Mouse (Mus musculus) kidney, postnatal 0 days (tissue): Measurements from ENCODE around the gene Ldah. TPM values are rescaled to one million over a fixed set of nuclear protein-coding genes. Genes with fewer than 3 reads are reported as not detected.
A peak's percentile ranks its signal among the peaks of the same experiment; 100 is the strongest.

Source experiments
- ATAC-seq: fragments of 200-750 bp; cut with Nextera tagmentation; replicated peaks from 2 replicates; pipeline ENCODE4 v1.8.0; 2017; ENCODE audit warnings: low read depth, moderate number of reproducible peaks, moderate TSS enrichment, moderate library complexity; ENCODE audit not compliant: low FRiP score
- DNase-seq: peaks from one replicate; pipeline ENCODE4 v3.0.0-alpha.2; 2016; ENCODE audit warnings: low spot score
- H3K27ac ChIP-seq: fragments of 300-500 bp; sonication (generic); 2 replicates; pipeline ENCODE4 v1.5.1; 2014; ENCODE audit warnings: mild to moderate bottlenecking
- H3K27me3 ChIP-seq: fragments of 300-500 bp; sonication (generic); 2 replicates; pipeline ENCODE4 v1.6.1; 2014; ENCODE audit warnings: low read length, mixed read lengths; ENCODE audit not compliant: insufficient read depth
- H3K36me3 ChIP-seq: fragments of 300-500 bp; sonication (generic); 2 replicates; pipeline ENCODE4 v1.6.1; 2014; ENCODE audit warnings: low read length, mixed read lengths; ENCODE audit not compliant: insufficient read depth
- H3K4me1 ChIP-seq: fragments of 300-500 bp; sonication (generic); replicated peaks from 2 replicates; pipeline ENCODE4 v1.6.1; 2014; ENCODE audit warnings: antibody characterized with exemption, low read length, mixed read lengths; ENCODE audit not compliant: insufficient read depth
- H3K4me2 ChIP-seq: fragments of 300-500 bp; sonication (generic); 2 replicates; pipeline ENCODE4 v1.6.1; 2014; ENCODE audit warnings: mild to moderate bottlenecking, low read length, moderate library complexity, mixed read lengths
- H3K4me3 ChIP-seq: fragments of 300-500 bp; sonication (generic); replicated peaks from 2 replicates; pipeline ENCODE4 v1.5.1; 2014; ENCODE audit warnings: low read depth, low read length
- H3K9ac ChIP-seq: fragments of 300-500 bp; sonication (generic); 2 replicates; pipeline ENCODE4 v1.6.1; 2014; ENCODE audit warnings: low read depth, low read length
- H3K9me3 ChIP-seq: fragments of 300-500 bp; sonication (generic); replicated peaks from 2 replicates; pipeline ENCODE4 v1.6.1; 2016; ENCODE audit warnings: low read length, inconsistent platforms, mixed read lengths
- CTCF ChIP-seq: IDR thresholded peaks from 2 replicates; pipeline ENCODE4 v1.5.1; 2016; ENCODE audit warnings: antibody characterized with exemption, low read depth, mild to moderate bottlenecking, moderate library complexity
- WGBS: fragments of 180-500 bp; shearing (Covaris S2); extraction: QIAGEN DNeasy Blood & Tissue Kit; methylation state at CpG from one replicate; pipeline ENCODE4 v1.1.7; 2014; 5-methylcytosine and 5-hydroxymethylcytosine counted together
- polyA plus RNA-seq: library from polyadenylated mRNA; unstranded; fragments of >200 nt; fragmentation: Nextera tagmentation; extraction: Ambion mirVana; gene quantifications from 2 replicates; pipeline ENCODE4 v1.2.1, GENCODE M21; 2015

Ldah gene
- polyA plus RNA-seq, 1 experiment from 2014 or later: 49.2 TPM

GRCm38 (mm10) chr12:8326825-8327674 lies 119.1 kb downstream of the Ldah start:
- Histone ChIP-seq H3K4me3 (no peak overlapping the region), H3K4me2 (no peak overlapping the region), H3K36me3 (0 out of 2 replicates have a peak, but pooled peaks cover 4% of the 10 kb centered on the region), H3K9ac (0 out of 2 replicates have a peak overlapping the region, but pooled peaks have one; percentile 9), H3K9me3 (no peaks in the 10 kb centered on the region), H3K27ac (no peak overlapping the region), H3K4me1 (peaks cover 6% of the 10 kb centered on the region; the same call in 1 of the 2 replicates), H3K27me3 (no peaks in the 10 kb centered on the region)
- peak; percentile 100 for TF ChIP-seq CTCF
- WGBS: 41% methylated on average over 17 of the region's 17 CpGs
- DNase-seq: peak; percentile 95
- ATAC-seq: peak; percentile 76

DNA sequence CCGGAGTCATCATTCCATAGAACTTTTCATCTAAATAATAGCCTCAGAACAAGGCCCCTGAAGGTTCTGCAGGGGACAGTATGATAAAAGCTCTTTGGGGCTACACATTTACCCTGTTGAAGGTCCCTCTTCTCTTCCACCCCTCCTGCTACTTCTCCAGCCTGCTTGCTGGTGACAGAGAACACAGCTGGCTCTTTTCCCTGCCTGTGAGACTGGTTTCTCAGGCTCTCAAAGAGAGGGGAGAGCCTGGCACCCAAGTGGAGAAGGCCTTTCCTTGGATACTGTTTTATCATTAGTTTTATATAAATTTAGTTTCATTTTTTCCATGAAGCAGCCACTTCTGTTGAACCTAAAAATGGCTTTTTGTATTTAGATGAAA lies 119.8 kb downstream of the Ldah start:
- ATAC-seq (no peak), DNase-seq (no peak)
- Histone ChIP-seq H3K9me3 (no peaks in the 10 kb centered on the region), H3K27me3 (no peaks in the 10 kb centered on the region), H3K27ac (no peak overlapping the region), H3K4me2 (no peak overlapping the region), H3K4me3 (no peak overlapping the region), H3K9ac (0 out of 2 replicates have a peak overlapping the region, but pooled peaks have one; percentile 9), H3K36me3 (0 out of 2 replicates have a peak, but pooled peaks cover 3% of the 10 kb centered on the region), H3K4me1 (peaks cover 9% of the 10 kb centered on the region; the same call in 1 of the 2 replicates)
- TF ChIP-seq CTCF: no peak
- WGBS: 86% methylated on average over 1 of the region's 1 CpGs

- Histone ChIP-seq H3K4me3 (no peak overlapping the region), H3K36me3 (0 out of 2 replicates have a peak, but pooled peaks cover 3% of the 10 kb centered on the region), H3K9ac (no peak overlapping the region), H3K9me3 (no peaks in the 10 kb centered on the region), H3K4me2 (no peak overlapping the region), H3K27me3 (no peaks in the 10 kb centered on the region), H3K27ac (no peak overlapping the region), H3K4me1 (peaks cover 9% of the 10 kb centered on the region; the same call in 1 of the 2 replicates)
- DNase-seq (no peak), ATAC-seq (no peak)
- WGBS: 96% methylated on average over 7 of the region's 7 CpGs
- 0 out of 2 replicates have a peak, but pooled peaks have one; percentile 10 for TF ChIP-seq CTCF
These were observed 121.3 kb downstream of the Ldah start for GRCm38 (mm10) chr12:8329236-8329635.

DNA sequence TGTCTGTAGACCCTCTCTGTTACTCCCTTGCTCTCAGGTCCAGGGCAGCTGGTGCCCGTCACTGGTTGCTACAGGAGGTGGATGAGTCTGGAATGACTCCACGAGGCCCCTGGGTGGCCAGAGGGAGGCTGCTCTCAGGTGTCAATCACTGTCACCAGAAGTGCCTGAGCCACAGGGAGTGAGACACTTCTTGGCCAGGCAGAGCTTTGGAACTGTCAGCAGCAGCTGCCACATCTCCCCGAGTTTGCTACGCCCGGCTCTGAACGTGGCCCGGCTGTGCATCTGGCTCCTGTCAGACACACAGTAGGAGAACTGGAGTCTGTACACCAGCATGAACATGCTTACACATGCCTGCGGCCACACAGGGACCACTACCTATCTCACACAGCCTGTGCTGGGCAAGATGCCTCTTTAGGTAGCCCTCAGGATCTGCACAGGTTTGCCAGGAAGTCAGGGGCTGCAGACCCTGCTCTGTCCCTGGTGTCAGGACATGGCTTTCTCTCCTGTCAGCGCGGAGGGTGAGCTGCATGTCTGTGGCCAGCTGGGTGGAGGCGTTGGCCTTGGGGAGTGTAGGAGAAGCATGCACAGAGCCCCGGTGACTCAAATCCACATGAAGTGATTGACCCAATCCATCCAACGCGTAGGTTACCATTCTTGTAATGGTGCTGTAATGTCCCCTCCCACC lies 123.7 kb downstream of the Ldah start:
- Histone ChIP-seq H3K36me3 (0 out of 2 replicates have a peak, but pooled peaks cover 13% of the 10 kb centered on the region), H3K4me1 (peaks cover 13% of the 10 kb centered on the region; the same call in 1 of the 2 replicates), H3K9me3 (no peaks in the 10 kb centered on the region), H3K4me2 (no peak overlapping the region), H3K27me3 (no peaks in the 10 kb centered on the region), H3K27ac (no peak overlapping the region), H3K4me3 (no peak overlapping the region), H3K9ac (no peak overlapping the region)
- ATAC-seq: 0 out of 2 replicates have a peak, but pooled peaks have one; percentile 19
- DNase-seq: peak; percentile 61
- 30% methylated on average over 14 of the region's 14 CpGs for WGBS
- TF ChIP-seq CTCF: no peak

DNA sequence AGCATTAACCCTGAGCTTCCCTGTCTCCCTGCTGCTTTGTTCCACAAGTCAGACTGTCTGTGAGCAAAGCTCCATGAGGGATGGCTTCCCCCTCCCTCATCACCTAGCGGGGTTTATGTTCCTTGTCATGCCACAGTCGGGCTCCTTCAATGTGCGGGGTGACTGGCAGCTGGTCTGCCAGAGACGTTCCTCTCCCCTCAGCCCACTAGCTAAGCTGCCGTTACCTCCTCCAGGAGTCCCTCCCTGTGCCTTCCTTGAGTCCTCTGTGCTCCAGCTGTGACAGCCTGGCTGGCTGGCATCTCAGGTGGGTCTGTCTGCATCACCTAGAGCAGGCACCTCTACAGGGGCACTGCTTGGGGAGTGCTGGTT lies 124.3 kb downstream of the Ldah start:
- ATAC-seq (no peak), DNase-seq (no peak)
- Histone ChIP-seq H3K9me3 (no peaks in the 10 kb centered on the region), H3K9ac (no peak overlapping the region), H3K27me3 (no peaks in the 10 kb centered on the region), H3K4me3 (no peak overlapping the region), H3K27ac (no peak overlapping the region), H3K4me2 (no peak overlapping the region), H3K36me3 (0 out of 2 replicates have a peak, but pooled peaks cover 14% of the 10 kb centered on the region), H3K4me1 (peaks cover 13% of the 10 kb centered on the region; the same call in 1 of the 2 replicates)
- WGBS: 49% methylated on average over 5 of the region's 5 CpGs
- no peak for TF ChIP-seq CTCF

- H3K4me2 ChIP-seq: no peak overlapping the region
- ATAC-seq: no peak
- no peak for TF ChIP-seq CTCF
- no peak overlapping the region for H3K27ac ChIP-seq
- no peak for DNase-seq
- H3K4me3 ChIP-seq: no peak overlapping the region
- 0 out of 2 replicates have a peak, but pooled peaks cover 19% of the 10 kb centered on the region for H3K36me3 ChIP-seq
- H3K9me3 ChIP-seq: no peaks in the 10 kb centered on the region
- H3K27me3 ChIP-seq: no peaks in the 10 kb centered on the region
- no peak overlapping the region for H3K9ac ChIP-seq
- H3K4me1 ChIP-seq: peaks cover 13% of the 10 kb centered on the region; the same call in 1 of the 2 replicates
- 81% methylated on average over 8 of the region's 8 CpGs for WGBS
These were observed 125.7 kb downstream of the Ldah start for GRCm38 (mm10) chr12:8333617-8334016.
